Mouse (Mus musculus) liver, embryonic 15.5 days (tissue): ENCODE data around the gene Fam181a. TPM values are rescaled to one million over a fixed set of nuclear protein-coding genes. Genes with fewer than 3 reads are reported as not detected.

Experiments
- ATAC-seq: fragments of 200-750 bp; cut with Nextera tagmentation; 2 replicates; pipeline ENCODE4 v1.8.0; 2017; ENCODE audit warnings: moderate number of reproducible peaks, mild to moderate bottlenecking, moderate library complexity; ENCODE audit not compliant: insufficient read depth
- H3K27ac ChIP-seq: fragments of 300-500 bp; sonication (generic); replicated peaks from 2 replicates; pipeline ENCODE4 v1.5.1; 2015; ENCODE audit warnings: mild to moderate bottlenecking, inconsistent platforms
- H3K27me3 ChIP-seq: fragments of 300-500 bp; sonication (generic); 2 replicates; pipeline ENCODE4 v1.6.1; 2015; ENCODE audit warnings: mild to moderate bottlenecking, inconsistent platforms
- H3K36me3 ChIP-seq: fragments of 300-500 bp; sonication (generic); replicated peaks from 2 replicates; pipeline ENCODE4 v1.6.1; 2015; ENCODE audit warnings: moderate library complexity, mild to moderate bottlenecking, inconsistent platforms
- H3K4me1 ChIP-seq: fragments of 300-500 bp; sonication (generic); replicated peaks from 2 replicates; pipeline ENCODE4 v1.6.1; 2015; ENCODE audit warnings: inconsistent platforms
- H3K4me2 ChIP-seq: fragments of 300-500 bp; sonication (generic); 2 replicates; pipeline ENCODE4 v1.6.1; 2015; ENCODE audit warnings: moderate library complexity, mild to moderate bottlenecking, inconsistent platforms
- H3K4me3 ChIP-seq: fragments of 300-500 bp; sonication (generic); replicated peaks from 2 replicates; pipeline ENCODE4 v1.5.1; 2015; ENCODE audit warnings: mild to moderate bottlenecking, inconsistent platforms
- H3K9ac ChIP-seq: fragments of 300-500 bp; sonication (generic); 2 replicates; pipeline ENCODE4 v1.6.1; 2015; ENCODE audit warnings: moderate library complexity, mild to moderate bottlenecking, inconsistent platforms
- H3K9me3 ChIP-seq: fragments of 300-500 bp; sonication (generic); replicated peaks from 2 replicates; pipeline ENCODE4 v1.6.1; 2016; ENCODE audit warnings: inconsistent platforms
- WGBS: fragments of 180-500 bp; shearing (Covaris S2); methylation state at CpG from one replicate; pipeline ENCODE4 v1.1.7; 2015; ENCODE audit warnings: mixed read lengths; ENCODE audit not compliant: insufficient replicate concordance; 5-methylcytosine and 5-hydroxymethylcytosine counted together
- polyA plus RNA-seq: library from polyadenylated mRNA; unstranded; fragments of >200 nt; fragmentation: Nextera tagmentation; extraction: Ambion mirVana; gene quantifications from 2 replicates; pipeline ENCODE4 v1.2.1, GENCODE M21; 2015

Gene Fam181a
- polyA plus RNA-seq, 1 experiment from 2014 or later = not detected

DNA sequence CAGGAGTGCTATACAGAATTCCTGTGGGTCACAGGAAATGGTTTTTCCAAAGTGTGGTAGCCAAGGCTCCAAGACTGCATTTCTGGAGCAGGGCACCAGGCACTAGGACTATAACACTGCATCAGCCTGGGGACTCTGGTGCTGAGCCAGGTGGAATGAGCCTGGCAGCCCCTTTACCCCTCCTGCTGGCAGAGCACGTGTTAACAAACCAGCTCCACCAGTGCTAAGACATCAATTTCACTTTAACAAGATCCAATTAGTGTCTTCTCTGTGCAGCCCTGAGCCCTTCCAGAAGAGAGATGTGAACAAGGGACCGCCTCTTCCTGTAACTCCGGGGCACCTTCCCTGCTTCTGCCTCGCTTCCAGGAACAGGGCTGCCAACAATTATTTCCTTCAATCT, 23.5 kb upstream of the Fam181a start:
- Histone ChIP-seq H3K4me3 (no peak overlapping the region), H3K36me3 (no peaks in the 10 kb centered on the region), H3K27me3 (no peaks in the 10 kb centered on the region), H3K9ac (no peak overlapping the region), H3K4me2 (no peak overlapping the region), H3K9me3 (no peaks in the 10 kb centered on the region), H3K4me1 (no peaks in the 10 kb centered on the region; the same call in 1 of the 2 replicates), H3K27ac (no peak overlapping the region)
- ATAC-seq = no peak
- 49% methylated on average over 4 of the region's 4 CpGs for WGBS

DNA sequence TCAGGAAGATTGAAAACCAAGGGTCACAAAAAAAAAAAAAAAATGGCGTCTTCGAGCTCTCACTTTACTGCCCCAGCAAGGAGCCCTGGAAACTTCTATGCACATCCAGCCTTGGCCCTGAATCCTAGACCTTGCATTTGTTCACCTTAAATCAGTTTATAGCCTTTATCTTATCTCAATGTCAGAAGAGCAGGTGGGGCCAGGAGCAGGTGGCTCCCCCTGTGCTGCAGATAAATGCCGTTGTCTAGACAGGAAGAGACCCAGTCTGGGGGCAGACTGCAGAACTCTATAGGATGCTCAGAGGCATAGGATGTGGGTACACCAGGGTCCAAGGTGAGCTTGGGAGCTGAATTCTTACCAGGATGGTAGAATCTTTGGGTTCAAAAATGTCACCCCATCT, 18.4 kb upstream of the Fam181a start:
- H3K4me2 ChIP-seq = no peak overlapping the region
- H3K36me3 ChIP-seq = no peaks in the 10 kb centered on the region
- 59% methylated on average over 3 of the region's 3 CpGs for WGBS
- no peak for ATAC-seq
- no peaks in the 10 kb centered on the region for H3K27me3 ChIP-seq
- H3K4me1 ChIP-seq = no peaks in the 10 kb centered on the region; the same call in 1 of the 2 replicates
- H3K27ac ChIP-seq = no peak overlapping the region
- no peaks in the 10 kb centered on the region for H3K9me3 ChIP-seq
- H3K9ac ChIP-seq = no peak overlapping the region
- H3K4me3 ChIP-seq = no peak overlapping the region

- H3K27me3 ChIP-seq = no peaks in the 10 kb centered on the region
- no peaks in the 10 kb centered on the region for H3K9me3 ChIP-seq
- ATAC-seq = no peak
- no peak overlapping the region for H3K9ac ChIP-seq
- H3K4me3 ChIP-seq = no peak overlapping the region
- no peaks in the 10 kb centered on the region; the same call in 1 of the 2 replicates for H3K4me1 ChIP-seq
- no peaks in the 10 kb centered on the region for H3K36me3 ChIP-seq
- H3K4me2 ChIP-seq = no peak overlapping the region
- WGBS = 25% methylated on average over 4 of the region's 4 CpGs
- H3K27ac ChIP-seq = no peak overlapping the region
These were observed 14.5 kb upstream of the Fam181a start for GRCm38 (mm10) chr12:103296292-103296691.

GRCm38 (mm10) chr12:103300493-103300892, 10.3 kb upstream of the Fam181a start:
- Histone ChIP-seq H3K4me1 (no peaks in the 10 kb centered on the region; the same call in 1 of the 2 replicates), H3K4me3 (no peak overlapping the region), H3K9ac (no peak overlapping the region), H3K4me2 (no peak overlapping the region), H3K36me3 (no peaks in the 10 kb centered on the region), H3K9me3 (no peaks in the 10 kb centered on the region), H3K27ac (no peak overlapping the region), H3K27me3 (no peaks in the 10 kb centered on the region)
- no peak for ATAC-seq
- 44% methylated on average over 9 of the region's 9 CpGs for WGBS

DNA sequence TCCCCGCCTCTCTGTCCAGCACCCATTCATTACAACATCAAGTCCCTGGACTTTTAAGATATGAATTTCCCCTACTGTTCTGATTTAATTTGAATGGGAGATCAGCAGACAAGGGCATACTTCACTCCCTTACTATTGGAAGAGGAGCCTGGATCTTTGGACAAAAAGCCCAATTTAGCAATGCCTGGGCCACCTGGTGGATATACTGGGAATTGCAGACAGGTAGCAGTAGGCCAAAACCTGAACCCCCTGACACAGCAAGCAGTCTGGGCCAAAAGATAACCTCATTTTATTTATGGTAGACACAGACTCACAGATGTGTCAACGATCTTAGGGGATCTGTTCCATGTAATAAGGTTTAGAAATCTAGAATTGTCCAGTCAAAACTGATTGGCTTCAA, 9.1 kb upstream of the Fam181a start:
- no peaks in the 10 kb centered on the region for H3K36me3 ChIP-seq
- H3K9ac ChIP-seq = no peak overlapping the region
- H3K27ac ChIP-seq = no peak overlapping the region
- H3K4me2 ChIP-seq = no peak overlapping the region
- no peak overlapping the region for H3K4me3 ChIP-seq
- no peak for ATAC-seq
- H3K9me3 ChIP-seq = no peaks in the 10 kb centered on the region
- no peaks in the 10 kb centered on the region; the same call in 1 of the 2 replicates for H3K4me1 ChIP-seq
- H3K27me3 ChIP-seq = no peaks in the 10 kb centered on the region
- 47% methylated on average over 2 of the region's 2 CpGs for WGBS

GRCm38 (mm10) chr12:103302960-103303359, 7.8 kb upstream of the Fam181a start:
- no peaks in the 10 kb centered on the region for H3K36me3 ChIP-seq
- ATAC-seq = no peak
- H3K4me2 ChIP-seq = no peak overlapping the region
- WGBS = 83% methylated on average over 1 of the region's 1 CpGs
- no peak overlapping the region for H3K27ac ChIP-seq
- no peak overlapping the region for H3K9ac ChIP-seq
- H3K27me3 ChIP-seq = no peaks in the 10 kb centered on the region
- H3K4me3 ChIP-seq = no peak overlapping the region
- H3K4me1 ChIP-seq = no peaks in the 10 kb centered on the region
- H3K9me3 ChIP-seq = no peaks in the 10 kb centered on the region

- no peaks in the 10 kb centered on the region for H3K36me3 ChIP-seq
- ATAC-seq = no peak
- no peaks in the 10 kb centered on the region for H3K9me3 ChIP-seq
- H3K9ac ChIP-seq = no peak overlapping the region
- H3K4me2 ChIP-seq = no peak overlapping the region
- no peak overlapping the region for H3K27ac ChIP-seq
- H3K4me1 ChIP-seq = no peaks in the 10 kb centered on the region
- no peak overlapping the region for H3K4me3 ChIP-seq
- H3K27me3 ChIP-seq = no peaks in the 10 kb centered on the region
- 18% methylated on average over 2 of the region's 2 CpGs for WGBS
These were observed 4.6 kb upstream of the Fam181a start for GRCm38 (mm10) chr12:103306224-103306623.

DNA sequence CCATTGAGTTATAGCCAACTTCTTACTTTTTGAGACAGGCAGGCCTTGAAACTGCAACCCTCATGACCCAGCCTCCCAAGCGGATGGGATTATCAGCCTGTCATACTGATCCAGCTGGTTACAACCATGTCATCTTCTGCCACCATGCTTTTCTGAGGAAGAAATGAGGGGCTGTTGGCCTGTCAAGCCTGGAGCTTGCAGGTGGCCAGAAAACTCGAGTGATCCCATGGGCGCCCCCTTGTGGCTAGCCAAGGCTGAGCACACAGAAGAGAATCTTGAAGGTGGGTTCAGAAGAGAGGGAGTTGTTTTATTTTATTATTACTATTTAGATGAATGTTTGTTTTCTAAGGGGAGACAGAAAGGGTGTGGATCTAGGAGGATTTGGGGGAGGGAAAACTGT, 4.1 kb upstream of the Fam181a start:
- no peak overlapping the region for H3K27ac ChIP-seq
- no peak for ATAC-seq
- H3K9ac ChIP-seq = no peak overlapping the region
- H3K4me3 ChIP-seq = no peak overlapping the region
- H3K9me3 ChIP-seq = no peaks in the 10 kb centered on the region
- peaks cover 5% of the 10 kb centered on the region; the same call in 1 of the 2 replicates for H3K4me1 ChIP-seq
- 21% methylated on average over 3 of the region's 3 CpGs for WGBS
- no peaks in the 10 kb centered on the region for H3K36me3 ChIP-seq
- no peaks in the 10 kb centered on the region for H3K27me3 ChIP-seq
- no peak overlapping the region for H3K4me2 ChIP-seq

- H3K27ac ChIP-seq = no peak overlapping the region
These were observed 1.1 kb downstream of the Fam181a start for GRCm38 (mm10) chr12:103311921-103312320.

DNA sequence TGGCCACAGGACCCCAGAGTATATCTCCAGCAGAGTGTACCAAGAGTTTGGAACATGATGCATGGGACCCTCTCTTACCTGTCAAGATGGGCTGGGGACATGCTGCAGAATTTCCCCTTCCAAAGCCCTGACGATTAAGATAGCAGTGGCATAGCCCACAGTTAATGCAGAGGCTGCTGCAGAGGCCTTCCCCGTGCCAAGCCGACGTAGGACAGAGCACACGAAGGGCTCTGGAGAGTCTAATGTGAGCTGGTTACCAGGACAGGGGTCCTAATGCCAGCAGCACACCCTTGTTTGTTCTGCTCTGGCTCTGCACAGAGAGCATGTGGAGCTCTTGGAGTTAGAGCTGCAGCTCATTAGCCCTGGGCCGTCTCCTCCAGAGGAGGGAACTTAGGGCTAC, 2.5 kb downstream of the Fam181a start:
- Histone ChIP-seq H3K36me3 (no peaks in the 10 kb centered on the region), H3K9ac (no peak overlapping the region), H3K4me1 (peaks cover 16% of the 10 kb centered on the region), H3K27me3 (peaks cover 37% of the 10 kb centered on the region), H3K4me3 (no peak overlapping the region), H3K9me3 (no peaks in the 10 kb centered on the region), H3K4me2 (no peak overlapping the region), H3K27ac (no peak overlapping the region)
- no peak for ATAC-seq
- 71% methylated on average over 6 of the region's 6 CpGs for WGBS

More at GRCm38 (mm10) chr12:103311921-103312320, 1.1 kb downstream of the Fam181a start:
- no peaks in the 10 kb centered on the region for H3K36me3 ChIP-seq
- H3K9ac ChIP-seq = no peak overlapping the region
- H3K4me3 ChIP-seq = no peak overlapping the region
- H3K4me2 ChIP-seq = no peak overlapping the region
- ATAC-seq = peak; percentile 55
- H3K27me3 ChIP-seq = peaks cover 33% of the 10 kb centered on the region
- peaks cover 16% of the 10 kb centered on the region for H3K4me1 ChIP-seq
- H3K9me3 ChIP-seq = no peaks in the 10 kb centered on the region
- WGBS = 70% methylated on average over 8 of the region's 8 CpGs

GRCm38 (mm10) chr12:103313871-103314639, 3.3 kb downstream of the Fam181a start:
- WGBS = 63% methylated on average over 21 of the region's 21 CpGs
- Histone ChIP-seq H3K9ac (no peak overlapping the region), H3K4me3 (no peak overlapping the region), H3K27me3 (peaks cover 37% of the 10 kb centered on the region), H3K4me2 (no peak overlapping the region), H3K4me1 (peaks cover 16% of the 10 kb centered on the region), H3K9me3 (no peaks in the 10 kb centered on the region), H3K27ac (no peak overlapping the region), H3K36me3 (no peaks in the 10 kb centered on the region)
- no peak for ATAC-seq
